Mouse (Mus musculus) small intestine, adult 2 months (tissue): ENCODE results near the gene Znhit3. TPM values are rescaled to one million over a fixed set of nuclear protein-coding genes. Genes with fewer than 3 reads are reported as not detected.

Experiments used
- H3K27ac ChIP-seq: fragments of 200-500 bp; 2 replicates; pipeline ENCODE4 v1.5.1; 2012; ENCODE audit warnings: low read depth, low read length, control low read depth, inconsistent platforms; ENCODE audit not compliant: insufficient read depth
- H3K27me3 ChIP-seq: fragments of 200-500 bp; 2 replicates; pipeline ENCODE4 v1.6.1; 2012; ENCODE audit warnings: mild to moderate bottlenecking, moderate library complexity, low read length, inconsistent platforms; ENCODE audit not compliant: control insufficient read depth, insufficient read depth
- H3K36me3 ChIP-seq: fragments of 200-500 bp; 2 replicates; pipeline ENCODE4 v1.6.1; 2012; ENCODE audit warnings: mild to moderate bottlenecking, low read length, control low read depth, inconsistent platforms; ENCODE audit not compliant: control insufficient read depth, insufficient read depth
- H3K4me1 ChIP-seq: fragments of 200-500 bp; 2 replicates; pipeline ENCODE4 v1.6.1; 2012; ENCODE audit warnings: low read length, inconsistent platforms, mixed read lengths; ENCODE audit not compliant: control insufficient read depth, insufficient read depth, insufficient read length
- H3K4me3 ChIP-seq: fragments of 200-500 bp; 2 replicates; pipeline ENCODE4 v1.5.1; 2012; ENCODE audit warnings: low read depth, mild to moderate bottlenecking, control low read depth, inconsistent platforms, low read length, moderate library complexity
- CTCF ChIP-seq: fragments of 200-500 bp; IDR thresholded peaks from 2 replicates; pipeline ENCODE4 v1.5.1; 2012; ENCODE audit warnings: low read depth, mild to moderate bottlenecking, control low read depth, inconsistent platforms, low read length, moderate library complexity, mixed read lengths; ENCODE audit not compliant: insufficient replicate concordance, insufficient read length; ENCODE audit errors: extremely low read depth
- POLR2A ChIP-seq: fragments of 200-500 bp; IDR thresholded peaks from 2 replicates; pipeline ENCODE4 v1.6.1; 2012; ENCODE audit warnings: low read depth, mild to moderate bottlenecking, control low read depth, inconsistent platforms, low read length, moderate library complexity
- WGBS: fragments of 180-500 bp; shearing (Covaris S2); methylation state at CpG from one replicate; pipeline ENCODE4 v1.1.7; 2018; 5-methylcytosine and 5-hydroxymethylcytosine counted together
- polyA plus RNA-seq: library from polyadenylated mRNA; depleted of rRNA; stranded (reverse); fragments of >200 nt; gene quantifications from 2 replicates; pipeline ENCODE4 v1.2.3, GENCODE M21; 2012

Gene Znhit3
- polyA plus RNA-seq, 1 experiment: 4.3 TPM

DNA sequence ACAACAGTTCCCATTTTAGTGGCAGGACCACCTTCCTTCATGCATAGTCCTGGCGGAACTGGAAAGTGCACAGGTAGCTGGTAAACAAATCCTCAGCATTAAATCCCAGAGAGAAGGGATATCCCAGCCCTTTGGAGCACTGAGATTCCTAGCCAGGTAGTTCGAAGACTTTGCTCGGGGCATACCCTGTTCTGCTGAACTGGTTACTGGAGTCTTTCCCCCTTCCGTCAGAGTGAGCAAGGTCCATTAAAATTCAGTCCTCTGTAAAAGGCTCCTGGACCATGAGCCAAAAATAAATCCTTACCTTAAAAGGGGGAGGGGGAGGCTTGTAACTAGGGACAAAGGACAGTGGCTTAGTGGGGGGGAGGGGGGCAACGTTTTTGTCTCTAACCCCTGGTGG, 43.0 kb upstream of the Znhit3 start:
- TF ChIP-seq CTCF (no peak), POLR2A (no peak)
- Histone ChIP-seq H3K4me3 (peak overlapping the region; percentile 44), H3K27me3 (no peaks in the 10 kb centered on the region), H3K4me1 (peaks cover 51% of the 10 kb centered on the region), H3K27ac (peak overlapping the region; percentile 72), H3K36me3 (peaks cover 2% of the 10 kb centered on the region; the same call in 1 of the 2 replicates)
- WGBS: 22% methylated on average over 5 of the region's 5 CpGs

DNA sequence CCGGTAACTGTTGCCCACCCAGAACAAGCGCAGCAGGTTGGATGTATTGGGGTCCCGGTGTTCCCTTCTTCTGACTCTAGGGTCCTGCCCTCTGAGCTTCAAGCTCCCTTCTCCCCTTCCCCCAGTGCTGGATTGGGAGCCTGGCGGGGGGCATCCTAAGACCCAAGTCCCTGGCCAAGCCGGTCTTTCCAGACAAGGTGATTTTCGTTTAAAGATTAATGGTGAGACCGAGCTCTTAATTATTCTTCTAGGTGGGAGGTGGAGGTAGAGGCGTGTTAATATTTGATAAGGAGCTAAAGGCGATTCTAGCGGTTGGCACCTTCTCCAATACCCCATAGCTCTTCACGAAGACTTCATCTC, 42.1 kb upstream of the Znhit3 start:
- peaks cover 44% of the 10 kb centered on the region for H3K4me1 ChIP-seq
- no peaks in the 10 kb centered on the region for H3K36me3 ChIP-seq
- no peaks in the 10 kb centered on the region for H3K27me3 ChIP-seq
- peak overlapping the region; percentile 72; the same call in 1 of the 2 replicates for H3K27ac ChIP-seq
- 1% methylated on average over 11 of the region's 11 CpGs for WGBS
- no peak for TF ChIP-seq CTCF
- no peak for TF ChIP-seq POLR2A
- peak overlapping the region; percentile 64 for H3K4me3 ChIP-seq

DNA sequence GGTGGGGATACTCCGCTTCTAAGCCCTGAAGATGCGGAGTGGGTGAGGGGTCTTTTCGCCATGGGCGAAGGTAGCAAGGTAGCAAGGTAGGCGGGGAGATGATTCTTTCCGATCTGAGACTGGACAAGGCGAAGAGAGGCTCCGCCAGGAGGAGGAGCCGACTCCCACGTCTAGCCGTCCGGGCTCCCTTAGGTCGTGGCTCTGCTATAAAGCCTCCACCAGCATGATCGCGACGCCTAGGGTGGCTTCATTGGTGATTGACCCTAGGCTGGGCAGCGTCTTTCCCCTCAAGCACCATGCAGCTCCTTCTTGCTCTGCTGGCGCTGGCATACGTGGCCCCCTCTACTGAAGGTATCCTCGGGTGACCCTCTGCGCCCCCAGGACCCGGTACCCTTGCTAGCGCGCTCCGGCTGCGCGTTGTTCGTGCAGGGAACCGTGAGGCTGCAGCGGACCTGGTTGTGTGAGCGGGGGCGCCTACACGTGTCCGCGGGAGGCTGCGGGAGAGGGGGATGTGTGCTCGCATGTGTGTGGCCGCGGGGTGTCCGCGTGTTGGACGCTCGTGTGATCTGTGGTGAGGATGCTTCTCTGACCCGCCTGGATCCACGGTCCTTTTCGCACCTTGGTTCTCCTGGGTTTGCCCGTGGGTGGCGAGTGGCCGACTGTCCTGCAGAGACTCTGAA, 41.6 kb upstream of the Znhit3 start, which contains the start of gene Car4:
Gene Car4 (plus strand): TSS at position 196 of the 680 bp plus-strand sequence.
- WGBS: 2% methylated on average over 49 of the region's 49 CpGs
- Histone ChIP-seq H3K27me3 (no peaks in the 10 kb centered on the region), H3K4me3 (peak within 1 kb of the TSS; percentile 64), H3K27ac (peak within 1 kb of the TSS; percentile 72; the same call in 1 of the 2 replicates), H3K4me1 (peaks cover 43% of the 10 kb centered on the region), H3K36me3 (no peaks in the 10 kb centered on the region)
- TF ChIP-seq POLR2A (peak; percentile 43; the same call in 1 of the 2 replicates), CTCF (no peak)

DNA sequence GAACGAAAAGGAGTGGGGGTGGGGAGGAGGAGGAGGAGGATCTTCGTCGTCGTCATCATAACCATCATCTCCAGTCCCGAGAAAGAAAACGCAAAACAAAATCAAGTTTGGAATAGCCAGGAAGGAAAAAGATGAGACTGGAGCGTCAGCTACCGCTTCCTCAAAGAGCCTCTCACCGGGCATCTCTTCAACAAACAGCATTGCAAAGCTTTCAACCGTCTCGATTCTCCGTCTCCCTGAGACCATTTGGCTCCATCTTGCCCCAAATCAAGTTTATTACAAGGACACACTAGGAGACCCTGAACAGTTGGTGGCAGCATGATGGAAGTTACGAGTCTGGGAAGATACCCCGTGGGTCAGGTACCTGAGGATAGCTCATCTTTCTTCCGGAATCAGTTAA, 41.0 kb upstream of the Znhit3 start:
- WGBS: 11% methylated on average over 15 of the region's 15 CpGs
- H3K36me3 ChIP-seq: no peaks in the 10 kb centered on the region
- H3K4me1 ChIP-seq: peaks cover 39% of the 10 kb centered on the region
- no peak overlapping the region for H3K27ac ChIP-seq
- peak overlapping the region; percentile 64 for H3K4me3 ChIP-seq
- H3K27me3 ChIP-seq: no peaks in the 10 kb centered on the region
- TF ChIP-seq CTCF (no peak), POLR2A (no peak)

DNA sequence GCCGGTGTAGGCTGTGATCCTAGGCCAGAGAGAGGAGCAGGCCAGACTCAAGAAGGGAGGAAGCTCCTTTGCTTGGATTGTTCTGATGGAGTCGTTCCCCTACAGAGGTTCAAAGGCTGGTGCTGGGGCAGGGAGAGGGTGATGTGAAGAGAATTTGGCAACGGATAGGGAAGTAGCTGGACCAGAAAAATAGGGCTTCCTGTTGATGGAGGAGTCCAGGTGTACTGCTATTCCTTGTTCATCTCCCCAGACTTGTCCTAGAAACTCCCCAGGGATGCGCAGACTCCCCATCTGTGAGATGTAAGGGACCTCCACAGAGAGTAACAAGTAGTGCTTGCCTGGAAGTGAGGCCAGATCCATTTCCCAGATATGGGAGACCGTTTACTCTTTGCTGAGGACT, 40.2 kb upstream of the Znhit3 start:
- no peaks in the 10 kb centered on the region for H3K36me3 ChIP-seq
- 54% methylated on average over 5 of the region's 5 CpGs for WGBS
- no peaks in the 10 kb centered on the region for H3K27me3 ChIP-seq
- H3K4me3 ChIP-seq: no peak overlapping the region
- no peak for TF ChIP-seq CTCF
- TF ChIP-seq POLR2A: no peak
- no peak overlapping the region for H3K27ac ChIP-seq
- peaks cover 36% of the 10 kb centered on the region; the same call in 1 of the 2 replicates for H3K4me1 ChIP-seq

DNA sequence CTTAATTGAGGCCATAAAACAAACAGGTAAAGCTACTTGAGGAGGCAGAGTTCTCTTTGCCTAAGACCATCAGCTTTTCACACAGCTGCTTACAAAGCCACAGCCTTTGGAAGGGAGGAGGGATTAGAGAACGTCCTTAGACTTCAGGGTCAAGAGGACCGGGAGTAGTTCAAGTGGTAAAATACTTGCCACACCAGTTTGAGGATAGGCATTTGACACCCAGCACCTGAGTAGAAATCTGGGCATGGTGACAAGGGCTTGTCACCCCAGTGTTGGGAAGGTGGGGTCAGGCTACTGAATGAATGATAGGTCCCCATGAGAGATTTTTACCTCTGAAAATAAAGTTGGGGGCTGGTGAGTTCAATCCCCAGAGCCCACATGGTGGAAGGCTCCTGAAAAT, 36.4 kb upstream of the Znhit3 start:
- Histone ChIP-seq H3K4me1 (peaks cover 21% of the 10 kb centered on the region; the same call in 1 of the 2 replicates), H3K4me3 (no peak overlapping the region), H3K36me3 (no peaks in the 10 kb centered on the region), H3K27me3 (no peaks in the 10 kb centered on the region), H3K27ac (peak overlapping the region; percentile 66)
- 14% methylated on average over 2 of the region's 2 CpGs for WGBS
- TF ChIP-seq CTCF (no peak), POLR2A (no peak)

DNA sequence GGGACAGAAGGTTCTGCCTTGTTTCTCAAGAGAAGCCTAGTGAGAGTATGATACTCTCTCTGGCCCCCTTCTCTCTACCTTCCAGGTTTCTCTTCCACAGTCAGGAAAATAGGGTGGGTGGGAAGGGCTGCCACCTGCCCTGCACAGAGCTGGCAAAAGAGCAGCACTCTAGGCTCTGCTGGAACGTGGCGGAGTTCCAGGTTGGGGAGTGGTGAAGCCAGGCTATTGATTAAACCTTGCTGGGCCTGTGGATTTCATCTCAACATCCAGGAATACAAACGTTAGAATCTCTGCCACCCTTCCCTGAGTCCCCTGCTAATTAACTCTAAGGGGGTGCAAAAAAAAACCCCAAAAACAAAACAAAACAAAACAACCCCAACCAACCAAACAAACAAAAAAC, 32.4 kb upstream of the Znhit3 start:
- no peaks in the 10 kb centered on the region for H3K27me3 ChIP-seq
- H3K27ac ChIP-seq: no peak overlapping the region
- TF ChIP-seq POLR2A (no peak), CTCF (no peak)
- whole genome bisulfite sequencing: 33% methylated on average over 3 of the region's 3 CpGs
- H3K4me3 ChIP-seq: no peak overlapping the region
- H3K36me3 ChIP-seq: no peaks in the 10 kb centered on the region
- H3K4me1 ChIP-seq: peaks cover 34% of the 10 kb centered on the region

DNA sequence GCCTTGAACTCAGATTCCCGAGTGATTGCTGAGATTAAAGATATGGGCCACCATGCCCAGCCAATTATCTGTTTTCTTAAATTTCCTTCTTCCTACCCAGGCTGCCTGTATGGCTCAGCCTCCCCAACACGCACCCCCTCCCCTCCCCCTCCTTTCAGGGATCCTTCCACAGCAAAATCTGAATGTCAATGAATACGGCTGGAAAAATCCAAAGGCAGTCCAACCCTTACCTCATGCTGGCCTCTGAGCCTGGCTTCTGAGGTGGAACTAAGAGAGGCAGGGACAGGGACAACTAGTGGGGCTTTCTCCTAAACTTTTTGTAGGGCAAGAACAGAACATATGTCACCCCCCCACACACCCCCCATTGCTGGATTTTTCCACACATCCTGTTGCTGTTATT, 31.9 kb upstream of the Znhit3 start:
- Histone ChIP-seq H3K27ac (no peak overlapping the region), H3K27me3 (no peaks in the 10 kb centered on the region), H3K4me1 (peaks cover 35% of the 10 kb centered on the region), H3K4me3 (no peak overlapping the region), H3K36me3 (no peaks in the 10 kb centered on the region)
- WGBS: 41% methylated on average over 3 of the region's 3 CpGs
- TF ChIP-seq POLR2A (no peak), CTCF (no peak)
